Mouse (Mus musculus): Measurements from ENCODE around the gene Tmem210. TPM values are rescaled to one million over a fixed set of nuclear protein-coding genes. Genes with fewer than 3 reads are reported as not detected.

The Tmem210 gene
- polyA plus RNA-seq, 1 experiment from 2014 or later, result not detected

Other genes with a start within 250 kb of the Tmem210 start
- 62.7 and 64.7 TPM in 2 replicates for gene Nsmf, start 233.8 kb upstream of the Tmem210 start, polyA plus RNA-seq (2016; fragmentation: Nextera tagmentation; extraction: Ambion mirVana)
- not detected in 2 replicates for gene Entpd8, start 207.8 kb upstream of the Tmem210 start, polyA plus RNA-seq (2016; fragmentation: Nextera tagmentation; extraction: Ambion mirVana)
- gene Noxa1, start 193.0 kb upstream of the Tmem210 start, polyA plus RNA-seq (2016; fragmentation: Nextera tagmentation; extraction: Ambion mirVana), result 0.26 and 0.29 TPM in 2 replicates
- gene Nrarp, start 107.4 kb upstream of the Tmem210 start, polyA plus RNA-seq (2016; fragmentation: Nextera tagmentation; extraction: Ambion mirVana), result 37.4 and 40.7 TPM in 2 replicates
- 1.3 and 1.5 TPM in 2 replicates for gene Tor4a, start 91.3 kb upstream of the Tmem210 start, polyA plus RNA-seq (2016; fragmentation: Nextera tagmentation; extraction: Ambion mirVana)
- 128 and 130 TPM in 2 replicates for gene Nelfb, start 76.7 kb upstream of the Tmem210 start, polyA plus RNA-seq (2016; fragmentation: Nextera tagmentation; extraction: Ambion mirVana)
- gene Stpg3, start 73.5 kb upstream of the Tmem210 start, polyA plus RNA-seq (2016; fragmentation: Nextera tagmentation; extraction: Ambion mirVana), result not detected in 2 replicates
- gene Fam166a, start 69.4 kb upstream of the Tmem210 start, polyA plus RNA-seq (2016; fragmentation: Nextera tagmentation; extraction: Ambion mirVana), result 0.67 and 0.80 TPM in 2 replicates
- gene Tubb4b, start 63.4 kb upstream of the Tmem210 start, polyA plus RNA-seq (2016; fragmentation: Nextera tagmentation; extraction: Ambion mirVana), result 736 and 780 TPM in 2 replicates
- not detected in 2 replicates for gene Slc34a3, start 53.8 kb upstream of the Tmem210 start, polyA plus RNA-seq (2016; fragmentation: Nextera tagmentation; extraction: Ambion mirVana)
- not detected in 2 replicates for gene Rnf224, start 51.4 kb upstream of the Tmem210 start, polyA plus RNA-seq (2016; fragmentation: Nextera tagmentation; extraction: Ambion mirVana)
- 23.3 and 26.5 TPM in 2 replicates for gene Rnf208, start 45.9 kb upstream of the Tmem210 start, polyA plus RNA-seq (2016; fragmentation: Nextera tagmentation; extraction: Ambion mirVana)
- 0.18 and 0.22 TPM in 2 replicates for gene Cysrt1, start 45.7 kb upstream of the Tmem210 start, polyA plus RNA-seq (2016; fragmentation: Nextera tagmentation; extraction: Ambion mirVana)
- 6.9 and 7.0 TPM in 2 replicates for gene AL732309.1, start 41.3 kb upstream of the Tmem210 start, polyA plus RNA-seq (2016; fragmentation: Nextera tagmentation; extraction: Ambion mirVana)
- 15.9 and 17.9 TPM in 2 replicates for gene Tmem203, start 32.7 kb upstream of the Tmem210 start, polyA plus RNA-seq (2016; fragmentation: Nextera tagmentation; extraction: Ambion mirVana)
- 6.5 and 8.3 TPM in 2 replicates for gene Tprn, start 25.5 kb upstream of the Tmem210 start, polyA plus RNA-seq (2016; fragmentation: Nextera tagmentation; extraction: Ambion mirVana)
- 231 and 247 TPM in 2 replicates for gene Ssna1, start 15.7 kb upstream of the Tmem210 start, polyA plus RNA-seq (2016; fragmentation: Nextera tagmentation; extraction: Ambion mirVana)
- gene Anapc2, start 15.7 kb upstream of the Tmem210 start, polyA plus RNA-seq (2016; fragmentation: Nextera tagmentation; extraction: Ambion mirVana), result 136 and 142 TPM in 2 replicates
- gene Lrrc26, start 1.8 kb downstream of the Tmem210 start, polyA plus RNA-seq (2016; fragmentation: Nextera tagmentation; extraction: Ambion mirVana), result not detected in 2 replicates
- gene Grin1, start 31.0 kb downstream of the Tmem210 start, polyA plus RNA-seq (2016; fragmentation: Nextera tagmentation; extraction: Ambion mirVana), result 0.87 and 1.3 TPM in 2 replicates
- 53.5 and 58.9 TPM in 2 replicates for gene Man1b1, start 44.2 kb downstream of the Tmem210 start, polyA plus RNA-seq (2016; fragmentation: Nextera tagmentation; extraction: Ambion mirVana)
- 17.6 and 21.8 TPM in 2 replicates for gene Dpp7, start 68.2 kb downstream of the Tmem210 start, polyA plus RNA-seq (2016; fragmentation: Nextera tagmentation; extraction: Ambion mirVana)
- 7.3 and 7.9 TPM in 2 replicates for gene Uap1l1, start 77.5 kb downstream of the Tmem210 start, polyA plus RNA-seq (2016; fragmentation: Nextera tagmentation; extraction: Ambion mirVana)
- gene Sapcd2, start 84.2 kb downstream of the Tmem210 start, polyA plus RNA-seq (2016; fragmentation: Nextera tagmentation; extraction: Ambion mirVana), result 93.7 and 96.1 TPM in 2 replicates
- 0.11 TPM in 1 of 2 replicates, not detected in the other for gene Entpd2, start 107.7 kb downstream of the Tmem210 start, polyA plus RNA-seq (2016; fragmentation: Nextera tagmentation; extraction: Ambion mirVana)
- gene Npdc1, start 111.2 kb downstream of the Tmem210 start, polyA plus RNA-seq (2016; fragmentation: Nextera tagmentation; extraction: Ambion mirVana), result 53.4 and 62.2 TPM in 2 replicates
- not detected in 2 replicates for gene Fut7, start 135.1 kb downstream of the Tmem210 start, polyA plus RNA-seq (2016; fragmentation: Nextera tagmentation; extraction: Ambion mirVana)
- gene Abca2, start 140.6 kb downstream of the Tmem210 start, polyA plus RNA-seq (2016; fragmentation: Nextera tagmentation; extraction: Ambion mirVana), result 8.8 and 9.0 TPM in 2 replicates
- 0.57 TPM in 2 replicates for gene Clic3, start 168.7 kb downstream of the Tmem210 start, polyA plus RNA-seq (2016; fragmentation: Nextera tagmentation; extraction: Ambion mirVana)
- 12.4 and 15.5 TPM in 2 replicates for gene Paxx, start 172.9 kb downstream of the Tmem210 start, polyA plus RNA-seq (2016; fragmentation: Nextera tagmentation; extraction: Ambion mirVana)
- 0.31 TPM in 1 of 2 replicates, not detected in the other for gene Ptgds, start 181.9 kb downstream of the Tmem210 start, polyA plus RNA-seq (2016; fragmentation: Nextera tagmentation; extraction: Ambion mirVana)
- gene Lcn12, start 205.8 kb downstream of the Tmem210 start, polyA plus RNA-seq (2016; fragmentation: Nextera tagmentation; extraction: Ambion mirVana), result not detected in 2 replicates
- 90.7 and 93.9 TPM in 2 replicates for gene Fbxw5, start 212.6 kb downstream of the Tmem210 start, polyA plus RNA-seq (2016; fragmentation: Nextera tagmentation; extraction: Ambion mirVana)
- 6.3 and 7.2 TPM in 2 replicates for gene C8g, start 213.6 kb downstream of the Tmem210 start, polyA plus RNA-seq (2016; fragmentation: Nextera tagmentation; extraction: Ambion mirVana)